Mouse (Mus musculus) stomach, embryonic 14.5 days (tissue): ENCODE measurements at regions not wholly inside any gene's neighbourhood (a gene's known extent, or its start where the extent isn't known, plus 50 kb on each side); places are given as distances from the start of the nearest gene placed in this dataset.

Source experiments
- ATAC-seq: fragments of 200-750 bp; cut with Nextera tagmentation; 2 replicates; pipeline ENCODE4 v1.8.0; 2017; ENCODE audit warnings: low read depth, moderate TSS enrichment; ENCODE audit not compliant: insufficient number of reproducible peaks, insufficient read depth, low FRiP score
- H3K27ac ChIP-seq: fragments of 300-500 bp; sonication (generic); 2 replicates; pipeline ENCODE4 v1.5.1; 2014; ENCODE audit warnings: mild to moderate bottlenecking, low read length, moderate library complexity, mixed read lengths
- H3K27me3 ChIP-seq: fragments of 300-500 bp; sonication (generic); 2 replicates; pipeline ENCODE4 v1.6.1; 2014; ENCODE audit warnings: low read length, control low read depth, mixed read lengths; ENCODE audit not compliant: control insufficient read depth, insufficient read depth
- H3K36me3 ChIP-seq: fragments of 300-500 bp; sonication (generic); 2 replicates; pipeline ENCODE4 v1.6.1; 2014; ENCODE audit warnings: mild to moderate bottlenecking, control low read depth, low read length, moderate library complexity, mixed read lengths; ENCODE audit not compliant: control insufficient read depth, insufficient read depth
- H3K4me1 ChIP-seq: fragments of 300-500 bp; sonication (generic); 2 replicates; pipeline ENCODE4 v1.6.1; 2014; ENCODE audit warnings: low read length, control low read depth, mixed read lengths; ENCODE audit not compliant: control insufficient read depth, insufficient read depth
- H3K4me2 ChIP-seq: fragments of 300-500 bp; sonication (generic); replicated peaks from 2 replicates; pipeline ENCODE4 v1.6.1; 2014; ENCODE audit warnings: low read depth, low read length, control low read depth
- H3K4me3 ChIP-seq: fragments of 300-500 bp; sonication (generic); 2 replicates; pipeline ENCODE4 v1.5.1; 2014; ENCODE audit warnings: low read depth, low read length, control low read depth
- H3K9ac ChIP-seq: fragments of 300-500 bp; sonication (generic); replicated peaks from 2 replicates; pipeline ENCODE4 v1.6.1; 2014; ENCODE audit warnings: low read depth, mild to moderate bottlenecking, control low read depth, low read length, moderate library complexity, mixed read lengths
- H3K9me3 ChIP-seq: fragments of 300-500 bp; sonication (generic); 2 replicates; pipeline ENCODE4 v1.6.1; 2016; ENCODE audit warnings: low read depth, low read length, control low read depth; ENCODE audit not compliant: control insufficient read depth
- WGBS: fragments of 180-500 bp; shearing (Covaris S2); extraction: QIAGEN DNeasy Blood & Tissue Kit; methylation state at CpG from one replicate; pipeline ENCODE4 v1.1.7; 2014; 5-methylcytosine and 5-hydroxymethylcytosine counted together

DNA sequence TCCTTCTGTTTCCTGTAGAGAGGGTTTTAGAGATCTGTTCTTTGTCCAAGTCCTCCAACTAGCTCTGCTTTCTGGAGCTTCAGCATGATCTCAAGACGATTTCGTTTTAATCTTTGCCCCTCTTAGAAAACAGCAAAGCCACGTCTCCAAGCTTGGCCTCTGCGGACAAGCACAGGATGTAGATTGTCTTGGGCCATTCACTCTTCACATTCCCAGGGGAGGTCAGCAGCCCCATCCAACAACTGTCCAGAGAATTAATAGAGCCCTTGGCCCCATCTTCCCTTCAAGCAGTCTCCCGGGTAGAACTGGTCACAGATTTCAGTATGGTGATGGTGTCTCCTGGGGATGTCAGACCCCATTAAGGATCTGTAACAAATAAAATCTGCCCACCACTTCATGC lies 162.7 kb upstream of the Zfp637 start:
- no peaks in the 10 kb centered on the region for H3K36me3 ChIP-seq
- H3K9me3 ChIP-seq, result peaks cover 5% of the 10 kb centered on the region; the same call in 1 of the 2 replicates
- no peak overlapping the region for H3K9ac ChIP-seq
- H3K27ac ChIP-seq, result peak overlapping the region; percentile 69
- ATAC-seq, result no peak
- H3K4me2 ChIP-seq, result no peak overlapping the region
- H3K4me1 ChIP-seq, result peaks cover 17% of the 10 kb centered on the region
- no peaks in the 10 kb centered on the region for H3K27me3 ChIP-seq
- H3K4me3 ChIP-seq, result no peak overlapping the region
- WGBS, result 33% methylated on average over 5 of the region's 5 CpGs

DNA sequence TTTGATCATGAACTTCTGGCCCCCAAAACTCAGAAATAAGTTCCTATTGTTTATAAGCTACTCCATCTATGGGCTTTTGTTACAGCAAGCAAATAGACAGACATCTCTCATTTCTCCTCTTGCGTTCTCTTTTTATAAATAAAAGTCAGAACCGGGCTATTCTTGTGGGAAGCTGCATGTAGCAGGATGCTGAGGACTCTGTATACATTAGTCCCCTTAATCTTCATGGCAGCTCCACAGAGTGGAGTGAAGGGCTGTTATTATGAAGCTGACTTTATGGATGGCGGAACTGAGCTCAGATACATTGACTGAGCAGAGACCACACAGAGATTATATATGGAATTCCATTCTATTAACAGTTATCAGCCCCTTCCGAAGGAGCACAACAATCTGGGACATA lies 162.1 kb upstream of the Zfp637 start:
- ATAC-seq, result peak; percentile 60; the same call in 1 of the 2 replicates
- Histone ChIP-seq H3K4me1 (peaks cover 17% of the 10 kb centered on the region), H3K4me3 (no peak overlapping the region), H3K9me3 (peaks cover 5% of the 10 kb centered on the region; the same call in 1 of the 2 replicates), H3K27ac (peak overlapping the region; percentile 69), H3K27me3 (no peaks in the 10 kb centered on the region), H3K4me2 (no peak overlapping the region), H3K36me3 (no peaks in the 10 kb centered on the region), H3K9ac (no peak overlapping the region)
- WGBS, result 34% methylated on average over 4 of the region's 4 CpGs

DNA sequence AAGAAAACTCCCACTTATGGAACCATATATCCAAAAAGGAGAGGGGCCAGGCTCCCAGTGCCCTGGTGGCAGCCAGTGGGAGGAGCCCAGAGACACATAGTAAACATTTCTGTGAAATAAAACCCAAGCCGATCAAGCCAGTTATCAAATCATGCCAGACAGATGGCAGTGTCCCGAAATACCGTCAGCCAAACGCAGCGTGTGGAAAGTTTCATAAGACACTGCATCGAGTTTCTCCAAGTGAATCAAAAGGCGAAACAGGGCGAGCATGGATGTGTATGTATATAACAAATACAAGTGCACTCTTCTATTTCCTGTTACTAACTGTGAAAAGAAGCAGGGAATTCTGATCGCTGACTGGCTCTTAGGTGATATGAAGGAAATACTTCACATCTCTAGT lies 154.8 kb upstream of the Zfp637 start:
- H3K9me3 ChIP-seq, result peaks cover 3% of the 10 kb centered on the region; the same call in 1 of the 2 replicates
- no peak for ATAC-seq
- H3K36me3 ChIP-seq, result no peaks in the 10 kb centered on the region
- H3K4me2 ChIP-seq, result no peak overlapping the region
- H3K4me3 ChIP-seq, result no peak overlapping the region
- H3K4me1 ChIP-seq, result 0 out of 2 replicates have a peak, but pooled peaks cover 4% of the 10 kb centered on the region
- no peak overlapping the region for H3K9ac ChIP-seq
- WGBS, result 66% methylated on average over 9 of the region's 9 CpGs
- no peak overlapping the region for H3K27ac ChIP-seq
- H3K27me3 ChIP-seq, result no peaks in the 10 kb centered on the region

DNA sequence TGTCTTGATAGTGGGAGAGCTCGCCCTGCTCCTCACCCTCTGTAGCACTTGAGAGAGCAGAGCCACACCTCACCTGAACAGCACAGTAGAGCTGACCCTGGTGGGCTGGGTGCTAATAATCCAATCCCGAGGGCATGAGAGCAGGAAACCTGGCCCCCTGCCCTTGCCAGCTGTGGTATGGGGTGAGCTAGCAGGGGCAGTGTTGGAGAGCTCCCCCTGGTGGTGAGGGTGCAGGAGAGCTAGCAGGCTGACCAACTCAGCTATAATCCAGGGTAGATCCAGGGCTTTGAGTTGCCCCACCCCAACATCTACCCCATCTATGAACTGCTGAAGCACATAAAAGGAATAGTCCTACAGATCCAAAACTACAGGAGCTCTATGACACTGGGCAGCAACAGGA lies 153.9 kb upstream of the Zfp637 start:
- no peak for ATAC-seq
- no peak overlapping the region for H3K4me2 ChIP-seq
- H3K9ac ChIP-seq, result no peak overlapping the region
- no peak overlapping the region for H3K4me3 ChIP-seq
- H3K4me1 ChIP-seq, result 0 out of 2 replicates have a peak, but pooled peaks cover 4% of the 10 kb centered on the region
- H3K9me3 ChIP-seq, result no peaks in the 10 kb centered on the region
- no peak overlapping the region for H3K27ac ChIP-seq
- no peaks in the 10 kb centered on the region for H3K27me3 ChIP-seq
- H3K36me3 ChIP-seq, result no peaks in the 10 kb centered on the region
- WGBS, result 85% methylated on average over 2 of the region's 2 CpGs

DNA sequence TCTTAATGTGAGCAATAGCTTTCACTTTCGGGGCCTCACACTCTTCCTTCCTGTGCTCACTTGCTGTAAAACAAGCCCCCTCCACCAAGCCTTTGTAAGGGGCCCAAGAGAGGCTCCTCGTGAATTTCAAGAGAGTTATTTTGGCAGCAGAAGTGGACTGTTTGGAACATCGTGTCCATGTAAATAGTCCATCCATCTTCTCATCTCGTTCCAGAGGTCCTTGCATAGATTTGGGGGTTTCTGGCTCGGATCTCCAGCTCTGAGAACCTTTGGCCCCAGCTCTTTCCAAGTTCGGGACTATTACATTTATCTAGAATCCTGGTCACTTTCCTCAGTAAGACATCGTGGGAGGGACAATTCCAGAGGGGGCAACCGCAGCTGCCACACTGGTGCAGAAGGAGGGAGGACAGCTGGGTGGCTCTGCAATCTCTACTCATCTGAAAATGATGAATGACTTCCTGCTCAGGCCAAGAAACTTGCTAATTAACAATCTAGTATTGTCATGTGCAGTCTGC lies 152.3 kb upstream of the Zfp637 start:
- Histone ChIP-seq H3K36me3 (no peaks in the 10 kb centered on the region), H3K27ac (no peak overlapping the region), H3K27me3 (no peaks in the 10 kb centered on the region), H3K4me2 (no peak overlapping the region), H3K9me3 (no peaks in the 10 kb centered on the region), H3K4me3 (no peak overlapping the region), H3K4me1 (0 out of 2 replicates have a peak, but pooled peaks cover 4% of the 10 kb centered on the region), H3K9ac (no peak overlapping the region)
- 31% methylated on average over 8 of the region's 8 CpGs for WGBS
- peak; percentile 18; the same call in 1 of the 2 replicates for ATAC-seq

DNA sequence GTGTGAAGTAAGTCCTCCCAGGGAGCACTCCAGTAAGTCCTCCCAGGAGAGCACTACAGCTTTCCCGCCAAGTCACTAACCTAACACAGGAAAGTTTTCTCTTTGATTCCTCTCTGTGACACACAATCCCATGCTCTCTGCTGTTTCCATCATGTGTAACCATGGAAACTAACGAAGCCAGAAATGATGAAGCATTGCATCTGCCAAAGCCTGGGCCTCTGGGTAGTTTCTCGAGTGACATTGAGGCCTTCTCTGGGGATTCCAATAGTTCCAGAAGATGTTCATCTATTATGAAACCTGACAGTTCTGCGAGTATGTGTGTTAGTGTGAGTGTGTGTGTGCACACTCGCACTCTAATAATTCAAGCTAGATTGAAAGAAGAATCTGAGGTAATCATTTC lies 140.7 kb upstream of the Zfp637 start:
- H3K4me3 ChIP-seq, result no peak overlapping the region
- ATAC-seq, result no peak
- no peaks in the 10 kb centered on the region for H3K9me3 ChIP-seq
- H3K27ac ChIP-seq, result no peak overlapping the region
- H3K4me1 ChIP-seq, result no peaks in the 10 kb centered on the region
- no peaks in the 10 kb centered on the region for H3K27me3 ChIP-seq
- H3K36me3 ChIP-seq, result no peaks in the 10 kb centered on the region
- no peak overlapping the region for H3K9ac ChIP-seq
- WGBS, result 60% methylated on average over 5 of the region's 5 CpGs
- H3K4me2 ChIP-seq, result no peak overlapping the region

DNA sequence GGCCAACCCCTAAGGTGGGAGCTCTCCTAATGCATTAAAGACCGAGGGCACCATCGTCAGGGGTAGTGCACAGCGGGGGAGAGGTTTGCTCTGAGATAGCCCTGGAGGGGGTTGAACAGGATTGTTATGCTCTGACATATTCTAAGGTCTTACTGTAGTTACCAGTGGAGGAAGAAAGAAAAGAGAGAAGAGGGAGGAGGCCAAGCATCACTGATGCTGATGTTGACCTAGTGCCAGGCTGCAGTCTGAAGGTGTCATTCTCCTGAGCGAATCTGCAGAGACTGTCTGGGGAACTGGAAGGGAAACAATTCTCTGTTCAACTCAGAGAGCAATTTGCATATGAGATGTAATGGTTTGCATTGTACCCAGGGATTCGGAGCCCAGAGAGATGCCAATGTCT lies 139.4 kb upstream of the Zfp637 start:
- no peak for ATAC-seq
- Histone ChIP-seq H3K4me2 (no peak overlapping the region), H3K9me3 (no peaks in the 10 kb centered on the region), H3K36me3 (no peaks in the 10 kb centered on the region), H3K9ac (no peak overlapping the region), H3K4me3 (no peak overlapping the region), H3K27ac (no peak overlapping the region), H3K27me3 (no peaks in the 10 kb centered on the region), H3K4me1 (no peaks in the 10 kb centered on the region)
- 91% methylated on average over 5 of the region's 5 CpGs for WGBS

DNA sequence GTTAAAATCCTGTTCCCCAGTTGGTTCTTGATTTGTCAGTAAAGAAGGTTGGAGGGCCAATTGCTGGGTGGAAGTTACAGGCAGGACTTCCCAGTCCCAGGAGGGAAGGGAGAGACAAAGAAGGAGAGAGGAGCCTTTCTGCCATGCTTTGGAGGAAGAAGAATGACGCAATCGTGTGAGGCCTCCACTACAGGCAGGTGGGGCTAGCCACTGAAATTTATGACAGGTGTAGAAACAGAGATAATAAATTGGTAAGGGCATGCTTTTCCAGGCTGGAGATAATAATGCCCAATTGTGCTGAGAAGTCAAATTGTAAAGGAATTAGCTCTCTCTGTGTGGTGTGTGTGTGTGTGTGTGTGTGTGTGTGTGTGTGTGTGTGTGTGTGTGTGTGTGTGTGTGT lies 135.0 kb upstream of the Zfp637 start:
- H3K27me3 ChIP-seq, result no peaks in the 10 kb centered on the region
- H3K4me2 ChIP-seq, result no peak overlapping the region
- ATAC-seq, result no peak

DNA sequence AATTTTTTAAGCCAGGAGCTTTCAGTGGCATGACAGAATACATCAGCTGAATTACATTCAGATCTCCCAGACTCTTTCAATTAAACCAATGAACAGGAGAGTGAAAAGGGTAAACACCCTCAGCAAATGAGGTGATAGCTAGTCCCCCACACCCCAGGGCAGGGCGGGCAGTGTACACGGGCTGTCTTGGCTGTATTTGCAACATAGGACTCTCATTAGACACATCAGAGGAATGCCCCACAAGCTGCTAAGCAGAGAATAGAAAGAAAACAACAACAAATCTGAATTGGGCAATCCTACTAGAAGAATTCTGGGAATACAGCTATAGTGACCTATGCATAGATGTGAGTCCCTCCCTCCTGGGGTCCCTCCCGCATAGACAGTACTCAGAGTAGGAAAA lies 131.8 kb upstream of the Zfp637 start:
- H3K9ac ChIP-seq, result no peak overlapping the region
- H3K4me1 ChIP-seq, result no peaks in the 10 kb centered on the region
- no peaks in the 10 kb centered on the region for H3K27me3 ChIP-seq
- no peaks in the 10 kb centered on the region for H3K36me3 ChIP-seq
- no peak overlapping the region for H3K4me3 ChIP-seq
- H3K9me3 ChIP-seq, result no peaks in the 10 kb centered on the region
- no peak overlapping the region for H3K27ac ChIP-seq
- ATAC-seq, result no peak
- WGBS, result 66% methylated on average over 3 of the region's 3 CpGs
- no peak overlapping the region for H3K4me2 ChIP-seq

More for the DNA sequence above, 135.0 kb upstream of the Zfp637 start:
- no peaks in the 10 kb centered on the region for H3K9me3 ChIP-seq
- 59% methylated on average over 2 of the region's 2 CpGs for WGBS
- no peaks in the 10 kb centered on the region for H3K4me1 ChIP-seq
- H3K4me3 ChIP-seq, result no peak overlapping the region
- no peak overlapping the region for H3K9ac ChIP-seq
- H3K36me3 ChIP-seq, result no peaks in the 10 kb centered on the region
- no peak overlapping the region for H3K27ac ChIP-seq
